Mouse (Mus musculus) bone marrow, adult 2 months (tissue): ENCODE results near the gene Stat4.

Experiments
- CTCF ChIP-seq: fragments of 200-500 bp; IDR thresholded peaks from 2 replicates; pipeline ENCODE4 v1.5.1; 2011; ENCODE audit warnings: low read length, control low read depth; ENCODE audit not compliant: control insufficient read depth, insufficient read depth
- POLR2A ChIP-seq: fragments of 200-500 bp; IDR thresholded peaks from 2 replicates; pipeline ENCODE4 v1.6.1; 2011; ENCODE audit warnings: low read depth, mild to moderate bottlenecking, control low read depth, low read length, borderline replicate concordance; ENCODE audit not compliant: control insufficient read depth

DNA sequence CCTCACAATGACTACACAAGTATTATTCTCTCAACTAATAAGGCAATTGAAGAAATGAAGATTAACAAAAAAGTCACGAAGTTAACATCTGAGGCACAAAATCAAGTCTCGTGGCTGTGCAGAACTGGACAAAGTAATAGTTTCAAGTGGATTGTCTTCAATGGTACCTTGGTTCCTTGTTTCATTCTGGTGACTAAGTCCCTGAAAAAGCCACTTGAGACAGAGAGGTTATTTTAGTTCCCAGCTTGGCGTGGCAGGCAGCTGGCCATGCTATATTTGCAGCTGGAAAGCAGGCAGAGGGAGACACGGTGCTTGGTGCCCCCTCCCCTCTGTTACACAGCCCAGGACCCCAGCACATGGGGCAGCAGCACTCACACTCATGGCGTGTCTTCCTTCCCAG, 70.2 kb downstream of the Stat4 start:
- TF ChIP-seq POLR2A = no peak
- no peak for TF ChIP-seq CTCF
